Mouse (Mus musculus): ENCODE measurements around the gene Gm20388.

DNA sequence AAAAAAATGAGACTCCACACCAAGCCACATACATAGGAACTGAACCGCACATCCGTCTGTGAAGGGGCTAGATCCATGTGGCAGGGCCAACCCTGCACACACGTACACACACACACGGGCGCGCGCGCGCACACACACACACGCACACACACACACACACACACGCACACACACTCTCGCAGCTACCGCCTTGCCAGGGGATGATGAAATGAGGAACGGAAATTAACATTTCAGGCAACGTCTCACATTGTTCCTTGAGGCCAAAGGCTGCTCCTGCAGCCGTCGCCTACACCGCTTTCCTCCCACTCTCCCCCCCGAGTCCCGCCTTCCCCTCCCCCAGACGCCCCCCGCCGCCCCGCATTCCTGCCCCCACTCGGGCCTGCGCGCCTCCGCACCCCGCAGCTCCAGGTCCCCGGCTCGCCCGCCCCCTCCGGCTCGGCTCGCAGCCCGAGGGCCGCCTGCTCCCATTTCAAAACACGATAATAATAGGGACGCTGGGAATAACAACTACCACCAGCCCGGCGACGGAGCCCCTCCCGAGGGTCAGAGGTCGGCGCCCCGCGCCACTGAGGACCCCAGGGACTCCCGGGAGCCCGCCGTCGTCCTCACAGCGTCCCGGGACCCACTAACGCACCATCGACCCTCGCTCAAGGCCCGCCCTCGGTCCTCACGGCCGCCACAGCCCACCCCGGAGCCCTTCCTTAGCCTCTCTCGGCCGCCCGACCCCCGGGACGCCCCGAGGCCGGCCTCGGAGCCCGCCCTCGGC lies 3130.6 kb downstream of the Gm20388 start:
- no peak for TF ChIP-seq CTCF (IDR thresholded peaks at IDR 0.05; ENCODE audit: insufficient read depth, low read depth, low read length)
- no peak for TF ChIP-seq POLR2A (IDR thresholded peaks at IDR 0.05; ENCODE audit: insufficient read depth, low read depth, low read length)

Measured in olfactory bulb, adult 2 months (tissue).